Mouse (Mus musculus) lung, embryonic 14.5 days (tissue): Measurements from ENCODE around the gene Fam166b. TPM values are rescaled to one million over a fixed set of nuclear protein-coding genes. Genes with fewer than 3 reads are reported as not detected.

ENCODE experiments used
- ATAC-seq: fragments of 200-750 bp; cut with Nextera tagmentation; 2 replicates; pipeline ENCODE4 v1.8.0; 2017; ENCODE audit warnings: mild to moderate bottlenecking, moderate TSS enrichment, moderate library complexity; ENCODE audit not compliant: insufficient read depth
- DNase-seq: peaks from one replicate; pipeline ENCODE4 v3.0.0-alpha.2; 2015
- H3K27ac ChIP-seq: fragments of 300-500 bp; sonication (generic); 2 replicates; pipeline ENCODE4 v1.5.1; 2014; ENCODE audit warnings: low read depth, mild to moderate bottlenecking, moderate library complexity
- H3K27me3 ChIP-seq: fragments of 300-500 bp; sonication (generic); 2 replicates; pipeline ENCODE4 v1.6.1; 2014; ENCODE audit warnings: low read length, control low read depth; ENCODE audit not compliant: insufficient read depth
- H3K36me3 ChIP-seq: fragments of 300-500 bp; sonication (generic); 2 replicates; pipeline ENCODE4 v1.6.1; 2014; ENCODE audit warnings: control low read depth; ENCODE audit not compliant: insufficient read depth
- H3K4me1 ChIP-seq: fragments of 300-500 bp; sonication (generic); 2 replicates; pipeline ENCODE4 v1.6.1; 2014; ENCODE audit warnings: antibody characterized with exemption, control low read depth; ENCODE audit not compliant: insufficient read depth
- H3K4me2 ChIP-seq: fragments of 300-500 bp; sonication (generic); 2 replicates; pipeline ENCODE4 v1.6.1; 2014; ENCODE audit warnings: mild to moderate bottlenecking
- H3K4me3 ChIP-seq: fragments of 300-500 bp; sonication (generic); 2 replicates; pipeline ENCODE4 v1.5.1; 2014; ENCODE audit warnings: low read depth, low read length
- H3K9ac ChIP-seq: fragments of 300-500 bp; sonication (generic); 2 replicates; pipeline ENCODE4 v1.6.1; 2014
- H3K9me3 ChIP-seq: fragments of 300-500 bp; sonication (generic); 2 replicates; pipeline ENCODE4 v1.6.1; 2016; ENCODE audit warnings: low read depth, low read length, control low read depth
- CTCF ChIP-seq: IDR thresholded peaks from 2 replicates; pipeline ENCODE4 v1.5.1; 2016; ENCODE audit warnings: antibody characterized with exemption, low read depth
- WGBS: fragments of 180-500 bp; shearing (Covaris S2); extraction: QIAGEN DNeasy Blood & Tissue Kit; methylation state at CpG from one replicate; pipeline ENCODE4 v1.1.7; 2014; 5-methylcytosine and 5-hydroxymethylcytosine counted together
- polyA plus RNA-seq: library from polyadenylated mRNA; unstranded; fragments of >200 nt; fragmentation: Nextera tagmentation; extraction: Ambion mirVana; gene quantifications from 2 replicates; pipeline ENCODE4 v1.2.1, GENCODE M21; 2014

The Fam166b gene
- polyA plus RNA-seq, 1 experiment from 2014 or later = 0.32 TPM

DNA sequence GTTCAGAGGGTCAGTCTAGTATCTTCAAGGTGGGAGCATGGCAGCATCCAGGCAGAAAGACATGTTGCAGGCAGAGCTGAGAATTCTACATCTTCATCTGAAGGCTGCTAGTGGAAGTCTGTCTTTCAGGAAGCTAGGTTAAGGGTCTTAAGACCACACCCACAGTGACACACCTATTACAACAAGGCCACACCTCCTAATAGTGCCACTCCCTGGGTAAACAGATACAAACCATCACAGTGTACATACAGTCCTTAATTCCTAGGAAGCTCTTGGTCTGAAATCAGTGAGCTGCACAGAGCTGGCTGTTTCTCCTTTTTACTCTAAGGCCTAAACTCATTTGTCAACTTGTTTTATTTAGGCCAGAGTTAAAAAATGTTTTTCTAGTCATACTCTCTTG lies 42.0 kb downstream of the Fam166b start:
- Histone ChIP-seq H3K36me3 (no peaks in the 10 kb centered on the region), H3K4me3 (no peak overlapping the region), H3K4me2 (no peak overlapping the region), H3K9me3 (no peaks in the 10 kb centered on the region), H3K27me3 (no peaks in the 10 kb centered on the region), H3K9ac (no peak overlapping the region), H3K27ac (no peak overlapping the region), H3K4me1 (peaks cover 7% of the 10 kb centered on the region; the same call in 1 of the 2 replicates)
- ATAC-seq = no peak
- no peak for TF ChIP-seq CTCF
- no peak for DNase-seq

DNA sequence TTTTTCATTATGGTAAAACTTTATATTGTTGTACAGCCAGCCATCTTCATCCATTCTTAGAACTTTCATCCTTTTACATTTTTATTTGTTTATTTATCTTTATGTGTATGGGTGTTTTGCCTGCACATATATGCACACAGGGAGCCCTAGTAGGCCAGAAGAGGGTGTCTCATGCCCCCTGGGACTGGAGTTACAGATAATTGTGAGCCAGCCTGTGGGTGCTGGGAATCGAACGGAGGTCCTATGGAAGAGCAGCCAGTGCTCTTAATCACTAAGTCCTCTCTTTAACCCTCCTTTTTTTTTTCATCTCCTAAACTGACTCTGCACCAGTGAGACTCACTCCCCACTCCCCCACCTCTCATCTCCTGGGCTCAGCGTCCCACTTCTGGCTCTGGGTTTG lies 44.4 kb downstream of the Fam166b start:
- H3K4me1 ChIP-seq = peaks cover 3% of the 10 kb centered on the region; the same call in 1 of the 2 replicates
- no peak overlapping the region for H3K9ac ChIP-seq
- no peaks in the 10 kb centered on the region for H3K36me3 ChIP-seq
- no peak overlapping the region for H3K4me3 ChIP-seq
- H3K27ac ChIP-seq = no peak overlapping the region
- H3K9me3 ChIP-seq = no peaks in the 10 kb centered on the region
- H3K27me3 ChIP-seq = peaks cover 13% of the 10 kb centered on the region; the same call in 1 of the 2 replicates
- ATAC-seq (no peak), DNase-seq (no peak)
- H3K4me2 ChIP-seq = no peak overlapping the region
- 81% methylated on average over 3 of the region's 3 CpGs for WGBS
- no peak for TF ChIP-seq CTCF

DNA sequence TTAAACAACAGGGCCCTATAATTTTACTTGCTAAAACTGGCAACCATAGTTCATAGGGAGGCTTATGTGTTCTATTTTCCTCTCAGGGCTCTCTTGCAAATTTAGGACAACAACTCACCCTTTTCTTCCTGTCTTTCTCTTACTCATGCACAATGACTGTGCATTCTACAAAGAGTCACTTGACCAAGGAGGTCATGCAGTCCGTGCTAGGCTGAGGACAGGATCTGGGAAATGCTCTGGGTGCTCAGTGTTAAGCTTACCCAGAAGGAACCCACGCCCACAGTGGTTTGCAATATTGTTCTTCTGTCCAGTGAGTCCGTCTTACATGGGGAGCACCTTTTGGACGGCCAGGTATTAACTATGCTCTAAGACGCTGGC lies 44.9 kb downstream of the Fam166b start:
- no peak for TF ChIP-seq CTCF
- no peak for ATAC-seq
- no peaks in the 10 kb centered on the region for H3K9me3 ChIP-seq
- H3K27me3 ChIP-seq = peaks cover 13% of the 10 kb centered on the region; the same call in 1 of the 2 replicates
- H3K4me3 ChIP-seq = no peak overlapping the region
- H3K4me2 ChIP-seq = no peak overlapping the region
- DNase-seq = no peak
- 79% methylated on average over 5 of the region's 5 CpGs for WGBS
- H3K4me1 ChIP-seq = peaks cover 3% of the 10 kb centered on the region; the same call in 1 of the 2 replicates
- no peaks in the 10 kb centered on the region for H3K36me3 ChIP-seq
- H3K9ac ChIP-seq = no peak overlapping the region
- H3K27ac ChIP-seq = no peak overlapping the region

DNA sequence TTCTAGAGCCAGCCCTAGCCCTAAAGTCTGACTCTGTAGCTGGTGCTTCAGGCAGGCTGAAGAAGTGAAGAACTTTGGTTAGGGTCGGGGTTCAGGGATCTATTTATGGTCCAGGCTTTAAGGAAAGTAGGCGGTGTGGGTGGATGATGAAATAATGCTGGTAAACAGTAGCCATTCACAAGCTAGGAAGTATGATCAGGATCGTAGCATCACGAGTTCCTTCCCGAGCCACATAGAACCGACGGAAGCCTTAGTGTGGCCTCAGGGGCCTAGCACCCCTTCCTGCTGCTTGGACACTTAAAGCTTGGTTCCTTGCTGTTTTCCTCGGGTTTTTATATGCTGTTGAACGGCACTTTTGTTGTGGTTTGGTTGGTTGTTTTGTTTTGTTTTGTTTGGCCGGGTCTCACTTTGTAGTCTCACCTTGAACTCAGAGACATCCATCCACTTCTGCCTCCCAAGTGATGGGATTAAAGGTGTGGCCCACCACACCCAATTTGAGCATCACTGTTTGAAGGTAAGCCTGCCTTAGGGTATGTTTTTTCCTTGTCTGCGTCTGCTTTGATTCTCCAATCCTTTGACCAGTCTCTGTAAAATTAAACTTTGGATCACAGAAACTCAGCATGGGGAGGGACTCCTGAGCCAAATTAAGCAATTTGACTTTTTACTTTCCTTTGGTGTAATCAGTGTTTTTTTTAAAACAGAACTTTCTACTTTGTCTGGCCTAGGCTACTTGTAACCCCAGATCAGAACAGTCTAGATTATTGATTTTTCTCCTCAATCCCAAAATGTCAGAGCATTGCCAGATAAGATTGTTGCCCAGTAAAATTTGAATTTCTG lies 45.5 kb downstream of the Fam166b start:
- ATAC-seq (no peak), DNase-seq (no peak)
- Histone ChIP-seq H3K4me1 (peaks cover 3% of the 10 kb centered on the region; the same call in 1 of the 2 replicates), H3K27ac (no peak overlapping the region), H3K27me3 (peaks cover 13% of the 10 kb centered on the region; the same call in 1 of the 2 replicates), H3K9ac (no peak overlapping the region), H3K4me2 (peak overlapping the region; percentile 89), H3K9me3 (no peaks in the 10 kb centered on the region), H3K36me3 (no peaks in the 10 kb centered on the region), H3K4me3 (no peak overlapping the region)
- 66% methylated on average over 11 of the region's 11 CpGs for WGBS
- no peak for TF ChIP-seq CTCF

DNA sequence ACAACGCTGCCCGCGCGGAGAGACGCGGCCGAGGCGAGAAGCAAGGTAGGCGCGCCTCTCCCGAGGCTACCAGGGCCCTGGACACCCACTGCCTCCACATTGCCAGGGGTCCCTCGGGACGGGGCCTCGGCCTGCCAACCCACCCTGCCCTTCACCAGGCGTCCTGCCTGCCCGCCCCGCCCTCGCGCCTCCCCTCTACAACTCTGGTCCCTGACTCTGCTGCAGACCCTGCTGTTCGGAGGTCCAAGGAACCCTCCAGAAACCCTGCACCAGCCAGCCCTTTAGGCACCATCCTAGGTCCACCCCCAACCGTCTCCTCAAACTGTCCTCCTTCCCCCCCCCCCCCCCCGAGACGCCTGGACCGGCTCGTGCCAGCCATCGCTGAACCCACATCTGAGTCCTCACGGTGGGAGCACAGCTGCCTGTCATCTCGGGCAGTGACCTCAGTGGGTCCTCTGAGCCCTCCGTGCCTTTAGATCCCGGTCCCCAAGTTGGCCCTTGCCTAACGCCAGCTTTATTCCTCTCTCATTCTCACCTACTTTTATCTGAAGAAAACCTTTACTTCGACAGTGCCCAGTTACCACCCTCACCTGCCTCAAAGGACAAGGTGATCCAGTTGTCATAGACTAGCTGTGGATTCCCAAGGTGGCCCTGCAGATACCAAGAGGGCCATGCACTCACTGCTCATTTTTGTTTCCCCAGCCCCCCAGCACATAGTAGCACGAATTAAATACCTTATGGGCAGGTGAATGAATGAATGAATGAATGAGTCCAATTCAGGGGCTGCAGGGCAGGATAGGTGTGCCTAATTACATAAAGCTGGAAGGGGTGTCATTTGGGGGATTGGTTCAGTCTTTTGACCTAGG lies 46.5 kb downstream of the Fam166b start:
- ATAC-seq (peak; percentile 73; the same call in 1 of the 2 replicates), DNase-seq (no peak)
- Histone ChIP-seq H3K27me3 (peaks cover 13% of the 10 kb centered on the region; the same call in 1 of the 2 replicates), H3K9me3 (no peaks in the 10 kb centered on the region), H3K27ac (no peak overlapping the region), H3K4me1 (peaks cover 3% of the 10 kb centered on the region; the same call in 1 of the 2 replicates), H3K4me3 (peak overlapping the region; percentile 65), H3K4me2 (peak overlapping the region; percentile 89), H3K36me3 (no peaks in the 10 kb centered on the region), H3K9ac (peak overlapping the region; percentile 69)
- no peak for TF ChIP-seq CTCF
- WGBS = 6% methylated on average over 30 of the region's 33 CpGs

DNA sequence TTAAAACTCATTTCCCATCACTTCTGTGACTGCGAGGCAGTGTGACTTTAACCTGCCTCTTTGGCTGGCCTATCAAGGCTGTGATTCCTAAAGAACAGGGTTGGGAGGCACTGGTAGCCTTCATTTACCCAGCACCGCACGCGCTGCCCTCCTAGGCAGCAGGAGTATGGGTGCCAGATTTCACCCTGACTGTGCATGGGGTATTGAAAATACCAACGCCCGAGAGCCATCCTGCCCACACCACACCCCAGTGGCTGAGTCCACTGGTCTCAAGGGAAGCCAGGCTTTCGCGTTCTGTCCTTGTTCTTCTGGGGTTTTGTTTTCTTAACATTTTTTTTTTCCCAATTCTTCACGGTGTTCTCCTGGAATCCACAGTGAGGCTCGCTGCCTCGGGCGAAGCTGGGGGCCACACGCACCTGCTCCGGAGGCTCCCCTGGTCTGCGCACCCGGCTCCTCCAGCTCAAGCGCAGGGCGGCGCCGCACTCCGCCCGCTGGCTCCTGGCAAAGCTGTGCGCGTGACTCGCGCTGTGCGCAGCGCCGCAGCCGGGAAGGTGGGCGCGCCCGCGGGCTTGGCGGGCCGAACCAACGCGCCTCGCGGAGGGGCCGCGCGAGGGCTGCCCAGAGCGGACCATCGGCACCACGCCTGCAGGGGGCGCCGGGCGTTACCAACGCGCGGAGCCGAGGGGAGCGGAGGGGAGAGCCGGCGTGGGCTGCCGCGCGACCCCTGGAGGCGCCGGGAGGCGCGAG lies 47.4 kb downstream of the Fam166b start, which contains the start of gene Rusc2:
Gene Rusc2 (plus strand): TSS at position 572 of the 747 bp plus-strand sequence.
- ATAC-seq (peak; percentile 93), DNase-seq (peak; percentile 91)
- peak; percentile 42; the same call in 1 of the 2 replicates for TF ChIP-seq CTCF
- peaks cover 3% of the 10 kb centered on the region; the same call in 1 of the 2 replicates for H3K4me1 ChIP-seq
- no peaks in the 10 kb centered on the region for H3K36me3 ChIP-seq
- H3K4me3 ChIP-seq = peak within 1 kb of the TSS; percentile 65
- WGBS = under 1% methylated on average over 61 of the region's 63 CpGs
- peak within 1 kb of the TSS; percentile 89 for H3K4me2 ChIP-seq
- no peaks in the 10 kb centered on the region for H3K9me3 ChIP-seq
- H3K27me3 ChIP-seq = peaks cover 13% of the 10 kb centered on the region; the same call in 1 of the 2 replicates
- no peak within 1 kb of the TSS for H3K27ac ChIP-seq
- peak within 1 kb of the TSS; percentile 69 for H3K9ac ChIP-seq
